Mouse (Mus musculus) mesoderm, embryonic 11.5 days (tissue): Measurements from ENCODE around the gene Speer4f1.
"Not testable (repeated sequence)": the region's sequence is repeated elsewhere in the genome, so short reads cannot be mapped to it uniquely, and the experiment has no call there.

Experiments
- DNase-seq: peaks from one replicate; pipeline ENCODE4 v3.0.0-alpha.2; 2012; ENCODE audit warnings: low read depth, low spot score

Speer4f1 gene

DNA sequence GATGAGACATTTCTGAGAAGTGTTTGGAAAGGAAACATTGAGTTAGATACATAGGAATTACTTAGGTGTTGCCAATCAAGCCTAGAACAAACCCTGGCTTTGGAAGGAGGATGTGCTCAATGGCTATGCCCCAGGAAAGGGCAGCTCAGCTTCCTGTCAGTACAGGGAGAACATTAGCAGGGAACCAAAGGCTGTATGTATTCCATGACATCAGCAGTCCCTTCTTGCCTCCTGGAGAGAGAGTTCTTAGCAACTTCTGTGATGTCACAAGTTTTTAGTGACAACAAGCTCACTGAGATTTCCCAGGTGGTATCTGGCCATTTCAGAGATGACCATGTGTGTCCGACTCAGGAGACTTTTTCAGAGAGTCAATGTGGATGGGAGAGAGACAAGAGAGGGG, at the start of gene Speer4f1:
TSS of gene Speer4f1 (plus strand) at position 301 of the 400 bp plus-strand sequence.
- DNase-seq = not testable (repeated sequence)

DNA sequence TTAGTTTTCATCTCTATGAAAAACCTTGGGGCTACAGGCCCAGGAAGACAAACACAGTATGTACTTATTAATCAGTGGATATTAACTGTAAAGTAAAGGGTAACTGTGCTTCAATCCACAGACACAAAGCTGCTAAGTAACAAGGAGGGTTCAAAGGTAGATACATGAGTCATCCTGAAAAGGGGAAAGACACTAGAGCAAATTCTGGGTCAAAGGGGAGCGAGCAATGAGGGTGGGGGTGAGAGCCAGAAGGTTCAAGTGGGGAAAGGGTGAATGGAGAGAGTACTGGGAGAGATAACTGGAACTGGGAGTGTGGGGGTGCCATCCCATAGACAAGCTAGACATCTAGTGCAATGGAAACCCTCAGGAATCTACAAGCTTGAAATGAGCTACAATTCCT, 49.0 kb upstream of the Speer4f1 start:
- no peak for DNase-seq

DNA sequence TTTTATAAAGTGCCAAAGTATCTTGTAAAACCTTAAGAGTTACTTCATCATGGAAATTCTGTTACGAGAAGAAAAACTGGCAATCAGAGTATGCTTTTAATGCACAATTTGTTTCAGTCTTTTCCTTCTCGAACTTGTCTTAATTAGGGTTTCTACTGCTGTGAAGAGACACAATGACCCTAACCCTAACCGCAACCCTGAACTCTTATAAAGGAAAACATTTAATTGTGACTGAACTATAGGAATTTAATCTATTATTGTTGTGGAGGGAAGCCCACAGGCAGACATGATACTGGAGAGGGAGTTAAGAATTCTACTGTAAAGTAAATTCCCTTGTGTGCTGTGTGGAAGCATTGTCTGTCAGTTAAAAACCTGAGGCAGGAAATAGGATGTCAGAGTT, 41.2 kb upstream of the Speer4f1 start:
- DNase-seq = no peak

DNA sequence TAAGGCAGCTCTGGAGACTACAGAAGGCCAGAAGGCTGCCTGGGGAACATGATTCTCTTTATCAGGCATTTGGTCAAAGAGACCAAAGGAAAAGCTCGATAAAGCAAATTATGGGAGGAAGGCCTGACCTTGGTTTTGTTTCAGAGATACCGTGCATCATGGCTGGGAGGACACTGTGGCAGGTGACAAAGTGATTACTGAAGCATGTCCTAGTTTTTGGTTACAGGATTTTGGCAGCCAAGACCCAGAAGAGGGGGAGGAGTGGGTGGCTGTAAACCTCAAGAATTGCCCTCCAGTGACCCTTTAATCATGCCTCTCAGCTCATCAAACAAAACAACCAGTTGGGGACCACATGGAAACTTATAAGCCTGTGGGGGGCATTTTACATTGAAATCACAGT, 39.7 kb upstream of the Speer4f1 start:
- DNase-seq = no peak

DNA sequence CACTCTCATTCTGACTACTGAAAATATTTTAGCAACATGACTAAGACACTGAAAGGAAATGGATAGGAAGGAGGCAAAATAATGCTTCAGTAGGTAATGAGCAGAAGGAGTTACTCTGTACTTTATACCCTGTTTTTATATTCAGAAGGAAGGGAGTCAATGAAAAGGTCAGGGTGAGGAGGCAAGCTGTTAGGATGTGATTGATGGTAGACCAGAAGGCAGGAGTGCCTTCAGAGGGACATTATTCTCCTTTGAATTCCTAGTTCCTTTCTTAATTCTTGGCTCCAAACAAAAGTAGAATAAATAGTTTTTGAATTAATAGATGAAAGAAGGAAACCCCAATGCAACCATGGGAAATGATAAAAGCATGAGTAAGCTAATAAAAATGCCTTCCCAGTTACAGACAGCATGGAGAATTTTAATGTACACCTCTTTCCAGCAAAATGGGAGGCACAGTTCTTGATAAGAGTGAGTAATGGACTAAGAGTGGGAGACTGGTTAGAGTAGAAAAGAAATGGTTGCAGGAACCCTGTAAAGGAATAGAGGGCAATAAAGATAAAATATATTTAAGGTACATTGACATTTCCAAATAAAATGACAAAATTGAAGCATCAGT, 36.3 kb upstream of the Speer4f1 start:
- DNase-seq = no peak

DNA sequence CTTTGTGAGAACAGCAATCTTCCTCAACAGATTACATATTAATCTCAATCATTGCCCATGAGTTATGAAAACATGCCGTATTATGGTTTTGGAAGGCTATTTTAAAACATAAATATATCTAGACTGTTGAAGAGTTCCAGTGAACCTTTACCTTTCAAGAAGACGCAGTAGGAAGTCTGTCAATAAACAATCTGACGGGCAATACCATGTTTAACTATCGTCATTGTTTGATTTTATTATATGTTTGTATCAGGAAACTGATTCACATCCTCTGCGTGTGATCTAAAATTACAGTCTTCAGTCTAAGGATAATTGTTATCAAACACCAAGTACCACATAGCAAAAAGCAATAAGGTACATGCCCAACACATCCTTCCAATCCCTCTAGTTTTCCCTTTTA, 21.8 kb upstream of the Speer4f1 start:
- DNase-seq = no peak

DNA sequence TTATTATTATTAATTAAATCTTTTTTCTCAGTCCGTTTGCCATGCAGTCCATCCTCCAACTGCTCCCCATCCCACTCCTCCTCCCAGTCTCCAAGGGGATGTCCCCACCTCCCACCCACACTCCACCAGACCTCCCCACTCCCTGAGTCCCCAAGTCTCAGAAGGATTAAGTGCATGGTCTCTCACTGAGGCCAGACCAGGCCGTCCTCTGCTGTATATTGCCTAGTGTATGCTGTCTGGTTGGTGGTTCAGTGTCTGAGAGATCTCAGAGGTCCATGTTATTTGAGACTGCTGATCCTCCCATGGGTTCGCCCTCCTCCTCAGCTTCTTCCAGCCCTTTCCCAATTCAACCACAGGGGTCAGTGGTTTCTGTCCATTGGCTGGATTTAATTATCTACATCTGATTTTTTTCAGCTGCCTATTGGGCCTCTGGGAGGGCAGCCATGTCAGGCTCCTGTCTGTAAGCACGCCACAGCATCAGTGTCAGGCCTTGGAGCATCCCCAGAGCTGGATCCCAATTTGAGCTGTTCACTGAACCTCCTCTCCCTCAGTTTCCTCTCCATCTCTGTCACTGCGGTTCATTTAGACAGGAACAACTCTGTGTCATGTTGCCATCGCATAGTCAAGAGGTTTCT, 20.8 kb upstream of the Speer4f1 start:
- DNase-seq = no peak

DNA sequence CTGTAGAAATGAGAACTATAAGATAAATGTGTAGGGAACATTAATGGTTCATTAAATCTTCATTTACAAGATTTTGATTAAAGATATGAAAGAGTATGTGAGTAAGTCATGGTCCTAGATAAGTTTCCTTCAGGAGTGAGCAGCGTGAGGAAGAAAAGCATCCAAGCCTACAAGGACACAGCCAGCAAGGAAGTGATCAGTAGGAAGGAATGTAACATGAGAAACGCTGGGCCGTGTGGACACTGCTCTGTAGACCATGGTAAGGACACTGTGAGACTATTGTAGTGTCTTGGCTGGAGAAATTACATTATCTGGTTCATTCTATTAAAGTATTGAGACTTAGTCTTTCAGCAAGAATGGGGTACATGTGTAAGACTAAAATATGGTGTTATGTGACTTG, 19.2 kb upstream of the Speer4f1 start:
- DNase-seq = no peak

DNA sequence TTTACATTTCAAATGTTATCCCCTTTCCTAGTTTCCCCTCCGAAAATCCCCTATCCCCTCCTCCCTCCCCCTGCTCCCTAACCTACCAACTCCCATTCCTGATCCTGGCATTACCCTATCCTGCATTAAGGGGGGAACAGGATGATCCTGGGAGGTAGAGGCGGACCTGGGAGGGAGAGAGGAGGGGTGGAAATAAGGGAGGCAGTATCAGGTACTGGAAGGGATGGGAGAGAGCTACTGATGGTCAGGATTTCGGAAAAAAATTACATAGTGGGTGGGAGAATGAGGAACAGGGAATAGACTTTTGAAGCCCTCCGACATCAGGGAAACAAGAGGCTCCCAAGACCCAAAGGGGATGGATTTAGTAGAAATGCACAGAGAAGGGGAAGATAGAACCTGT, 7.8 kb upstream of the Speer4f1 start:
- not testable (repeated sequence) for DNase-seq

DNA sequence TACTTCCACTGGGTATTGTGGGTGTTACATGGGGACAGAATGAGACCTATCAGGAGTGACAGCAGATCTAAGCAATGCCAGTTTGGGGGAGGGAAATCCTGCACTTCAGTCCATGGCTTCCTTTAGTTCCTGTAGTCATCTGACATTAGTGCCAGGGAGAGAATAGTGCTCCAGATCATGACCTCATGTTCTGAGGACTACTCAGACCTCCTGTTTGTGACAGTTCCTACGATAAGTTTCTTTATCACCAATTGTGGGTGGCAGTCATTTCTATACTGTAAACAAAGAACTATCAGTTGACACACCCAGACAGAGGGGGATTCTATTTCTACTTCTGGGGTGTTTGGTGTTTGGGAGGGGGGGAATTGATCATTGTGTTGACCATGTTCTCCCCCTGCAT, 578 bp downstream of the Speer4f1 start:
- DNase-seq = no peak

DNA sequence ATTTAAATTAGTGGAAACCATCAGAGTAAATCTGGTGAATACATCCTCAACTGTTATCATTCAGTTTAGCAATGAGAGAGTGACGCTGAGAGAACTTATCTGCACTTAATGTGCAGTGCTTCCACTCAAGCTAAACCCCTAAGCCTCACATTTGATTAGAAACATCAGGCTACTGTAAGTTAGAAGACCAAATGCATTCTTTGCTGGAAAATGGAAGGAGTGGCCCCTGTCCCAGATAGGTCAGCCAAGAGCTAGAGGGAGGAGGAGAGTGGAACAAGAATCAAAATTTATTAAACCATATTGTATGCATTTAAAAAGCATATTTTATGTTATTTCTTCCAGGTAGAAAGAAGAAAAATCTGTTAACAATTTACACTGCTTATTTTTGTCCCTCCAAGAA, 14.0 kb downstream of the Speer4f1 start:
- no peak for DNase-seq

DNA sequence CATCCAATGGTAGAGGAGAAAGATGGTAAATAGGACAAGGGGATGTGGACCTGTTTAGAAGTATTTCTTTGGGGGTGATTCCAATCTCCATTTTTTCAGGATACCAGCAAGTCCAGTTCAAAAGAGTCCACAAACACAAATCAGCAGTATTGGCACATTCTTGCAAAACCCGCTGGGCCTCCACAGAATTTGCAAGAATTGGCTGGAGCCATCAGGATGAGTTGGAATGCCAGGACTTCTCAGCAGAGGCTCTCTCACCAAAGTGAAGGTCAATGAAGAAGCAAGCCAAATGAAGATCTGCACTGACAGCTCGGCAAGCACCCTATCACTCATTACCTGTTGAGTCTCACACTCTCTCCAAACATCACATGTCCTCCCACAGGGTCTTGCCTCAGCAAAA, 19.7 kb downstream of the Speer4f1 start:
- DNase-seq = no peak

DNA sequence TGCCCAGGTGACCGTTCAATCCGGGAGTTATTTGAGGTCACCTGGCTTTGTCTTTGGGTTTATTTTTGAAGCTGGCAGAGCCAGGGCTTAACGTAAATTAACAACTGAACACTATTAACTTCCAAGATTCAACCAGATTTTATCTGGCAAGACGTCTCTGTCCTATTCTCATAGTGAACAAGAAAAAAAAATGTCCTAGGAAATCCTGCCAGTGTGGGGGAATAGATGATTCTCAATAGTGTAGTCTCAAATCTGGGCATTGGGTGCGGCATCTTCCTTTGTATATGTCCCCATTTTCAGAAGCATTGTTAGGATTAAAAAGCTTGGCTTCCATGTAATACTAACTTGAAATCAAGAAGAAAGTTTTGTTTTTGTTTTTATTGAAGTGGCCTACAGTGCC, 20.8 kb downstream of the Speer4f1 start:
- no peak for DNase-seq

DNA sequence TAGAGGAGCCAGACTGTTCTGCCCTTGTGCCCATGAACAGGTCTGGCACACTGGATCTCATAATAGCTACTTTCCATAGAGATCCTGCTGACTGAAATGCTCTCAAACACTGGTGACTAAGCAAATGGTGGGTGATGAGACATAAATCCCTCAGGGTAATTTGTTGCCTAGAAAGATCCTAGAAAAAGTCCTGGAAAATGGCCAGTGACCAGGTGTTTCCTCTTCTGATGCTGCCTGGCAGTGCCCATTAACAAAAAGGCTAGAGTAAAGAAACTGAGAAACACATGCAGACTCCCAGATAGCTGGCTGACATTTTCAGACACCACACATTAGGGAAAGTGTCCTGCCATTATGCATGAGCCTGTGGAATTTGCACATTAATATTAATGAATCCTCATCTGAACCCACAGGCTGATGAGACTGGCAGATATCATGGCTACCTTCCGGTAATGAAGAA, 24.0 kb downstream of the Speer4f1 start:
- DNase-seq = no peak

DNA sequence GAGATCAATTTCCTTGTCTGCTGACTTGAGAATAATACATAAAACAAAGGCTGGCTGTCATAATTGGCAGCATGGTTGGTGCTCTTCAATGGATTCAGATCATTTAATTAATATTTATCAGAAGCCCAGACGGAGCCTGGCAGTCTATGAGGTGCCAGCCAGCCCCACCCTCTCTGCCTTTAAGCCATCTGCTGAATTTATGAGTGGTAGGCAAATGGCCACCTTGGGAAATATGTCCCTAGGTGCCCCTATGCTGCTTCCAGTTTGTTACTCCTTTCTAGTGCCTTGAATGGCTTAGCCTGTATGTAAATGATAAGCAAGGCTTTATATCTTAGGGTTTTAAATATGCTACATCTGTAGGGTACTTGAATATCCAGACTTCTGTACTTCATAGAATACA, 25.0 kb downstream of the Speer4f1 start:
- no peak for DNase-seq

DNA sequence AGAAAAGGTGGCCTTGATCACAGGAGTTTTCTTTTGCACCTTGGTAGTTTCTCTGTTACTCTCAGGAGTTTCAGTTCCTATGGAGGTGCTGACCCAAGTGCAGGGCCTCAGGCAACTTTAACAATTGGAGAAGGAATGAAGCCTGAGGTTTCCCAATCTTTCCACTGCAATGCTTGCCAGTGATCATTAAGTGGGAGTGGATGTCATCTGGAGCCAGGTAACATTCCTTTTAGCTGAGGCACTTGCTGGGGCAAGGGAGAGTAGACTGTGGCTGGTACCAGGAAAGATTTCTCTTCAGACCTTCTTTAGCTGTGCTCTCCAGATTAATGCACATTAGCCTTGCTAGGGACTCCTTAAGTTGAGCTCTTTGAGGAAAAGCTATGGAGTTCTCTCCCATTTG, 29.6 kb downstream of the Speer4f1 start:
- DNase-seq = no peak

DNA sequence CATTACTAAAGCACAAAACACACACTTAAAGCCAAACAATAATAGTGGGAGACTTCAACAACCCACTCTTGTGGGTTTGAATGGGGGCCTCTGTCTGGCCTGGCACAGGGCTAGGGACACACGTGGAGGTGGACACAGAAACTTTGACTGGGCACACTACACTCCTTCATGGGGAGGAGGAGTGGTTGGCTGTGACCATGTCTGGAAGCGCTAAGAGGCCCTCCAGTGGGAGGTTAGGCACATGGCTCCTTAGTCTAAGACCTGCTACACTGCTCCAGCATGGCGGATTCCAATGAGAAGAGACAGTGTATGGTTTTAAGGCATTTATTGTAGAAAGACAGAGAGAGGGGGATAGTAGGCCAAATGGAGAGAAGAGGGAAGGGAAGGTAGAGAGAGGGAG, 32.1 kb downstream of the Speer4f1 start:
- no peak for DNase-seq
